ENCODE assay signal across 19 mouse cellular contexts in genomic region chr8:81707436-81707835, GRCm38 (mm10).
A peak's percentile ranks its signal among the peaks of the same experiment; 100 is the strongest.
DNase-seq lines count a peak whose midpoint lies in the region; ATAC-seq and TF ChIP-seq lines count a peak whose summit lies in the region.
"Had no signal": no experiment of that assay in that cellular context is flagged by ENCODE, and none has a peak within 500 bp of the region (broad histone marks: within the 10 kb centered on the region; RNA-seq: fewer than 3 reads in every experiment).

No protein-coding gene starts in this region.

- WGBS in cerebellum, adult 2 months, result 3% methylated on average over 1 of the region's 1 CpGs

- TF ChIP-seq CTCF in cerebellum, adult 2 months (IDR thresholded peaks at IDR 0.05; ENCODE audit: borderline replicate concordance, insufficient read depth, low read depth, low read length), result no peak

- no peak for DNase-seq in cerebellum, postnatal 4 days (ENCODE audit: low spot score in 2 of 2)
- peak; percentile 42 to 80 for DNase-seq in cerebellum, adult 2 months
- DNase-seq in cerebellum, postnatal 10 days, result peak; percentile 21 to 24
- no peak for DNase-seq in kidney, adult 8-10 months
- no peak for DNase-seq in testis, postnatal 14 days (ENCODE audit: low spot score)
- no peak for DNase-seq in kidney, adult 9 months
- DNase-seq: adrenal gland, postnatal 10 days; B cell, adult 2 months; gastrocnemius, postnatal 10 days; heart, adult 18-20 months; heart, postnatal 14 days had no signal

- H3K4me3 ChIP-seq in cerebellum, adult 2 months (replicated peaks; ENCODE audit: insufficient read depth, low read depth, low read length), result no peak overlapping the region
- H3K4me3 ChIP-seq: embryonic facial prominence, embryonic 13.5 days; forebrain, embryonic 12.5 days; heart, embryonic 10.5 days; hindbrain, embryonic 13.5 days; intestine, embryonic 15.5 days had no signal

- no peaks in the 10 kb centered on the region for H3K27me3 ChIP-seq in cerebellum, adult 2 months (ENCODE audit: control insufficient read depth, insufficient read depth, low read length)
- H3K27me3 ChIP-seq: embryonic facial prominence, embryonic 13.5 days; forebrain, embryonic 12.5 days; hindbrain, embryonic 13.5 days; intestine, embryonic 15.5 days had no signal

- peak; percentile 96 for ATAC-seq in cerebellum, adult (ENCODE audit: insufficient number of reproducible peaks, low FRiP score, low TSS enrichment)
- ATAC-seq: CD4-positive, CD25-positive, alpha-beta regulatory T cell, adult 4 months; forebrain, embryonic 16.5 days; intestine, embryonic 15.5 days had no signal

- peaks cover 5% of the 10 kb centered on the region; the same call in 1 of the 2 replicates for H3K4me1 ChIP-seq in cerebellum, adult 2 months (ENCODE audit: control insufficient read depth, insufficient read depth, low read length)
- H3K4me1 ChIP-seq: embryonic facial prominence, embryonic 13.5 days; forebrain, embryonic 12.5 days; heart, embryonic 10.5 days; hindbrain, embryonic 13.5 days; intestine, embryonic 15.5 days had no signal

- no peak overlapping the region for H3K27ac ChIP-seq in cerebellum, adult 2 months (ENCODE audit: insufficient read depth, low read length)
- H3K27ac ChIP-seq: embryonic facial prominence, embryonic 13.5 days; forebrain, embryonic 12.5 days; heart, embryonic 10.5 days; hindbrain, embryonic 13.5 days; intestine, embryonic 15.5 days had no signal

- TF ChIP-seq POLR2A in cerebellum, adult 2 months (IDR thresholded peaks at IDR 0.05; ENCODE audit: borderline replicate concordance, insufficient read depth, low read length), result no peak

Comparison
In these comparisons a context has a peak if more than half of its experiments do, and no peak if none do; other contexts are left out.
1. DNase-seq: peak in cerebellum, adult 2 months (2 of 2) and cerebellum, postnatal 10 days (2 of 2); none in cerebellum, postnatal 4 days (0 of 2), kidney, adult 8-10 months (0 of 2), testis, postnatal 14 days (single experiment) and kidney, adult 9 months (single experiment).